Mouse (Mus musculus) midbrain, embryonic 10.5 days (tissue): ENCODE measurements around the gene Dnah6. TPM values are rescaled to one million over a fixed set of nuclear protein-coding genes. Genes with fewer than 3 reads are reported as not detected.
A peak's percentile ranks its signal among the peaks of the same experiment; 100 is the strongest.

Source experiments
- DNase-seq: peaks from one replicate; pipeline ENCODE4 v3.0.0-alpha.2; 2017; ENCODE audit warnings: low spot score
- H3K27ac ChIP-seq: fragments of 300-500 bp; sonication (generic); replicated peaks from 2 replicates; pipeline ENCODE4 v1.5.1; 2016; ENCODE audit warnings: mild to moderate bottlenecking
- H3K27me3 ChIP-seq: fragments of 300-500 bp; sonication (generic); 2 replicates; pipeline ENCODE4 v1.6.1; 2016; ENCODE audit warnings: low read depth, mild to moderate bottlenecking; ENCODE audit not compliant: poor library complexity, severe bottlenecking
- H3K36me3 ChIP-seq: fragments of 300-500 bp; sonication (generic); 2 replicates; pipeline ENCODE4 v1.6.1; 2016; ENCODE audit warnings: mild to moderate bottlenecking, moderate library complexity
- H3K4me1 ChIP-seq: fragments of 300-500 bp; sonication (generic); 2 replicates; pipeline ENCODE4 v1.6.1; 2016
- H3K4me3 ChIP-seq: fragments of 300-500 bp; sonication (generic); 2 replicates; pipeline ENCODE4 v1.5.1; 2016; ENCODE audit warnings: mild to moderate bottlenecking, moderate library complexity
- H3K9me3 ChIP-seq: fragments of 300-500 bp; sonication (generic); replicated peaks from 2 replicates; pipeline ENCODE4 v1.6.1; 2016; ENCODE audit warnings: mild to moderate bottlenecking
- WGBS: fragments of 180-500 bp; shearing (Covaris S2); methylation state at CpG from one replicate; pipeline ENCODE4 v1.1.7; 2016; 5-methylcytosine and 5-hydroxymethylcytosine counted together
- polyA plus RNA-seq: library from polyadenylated mRNA; unstranded; fragments of >200 nt; fragmentation: Nextera tagmentation; extraction: Ambion mirVana; gene quantifications from 2 replicates; pipeline ENCODE4 v1.2.1, GENCODE M21; 2016

Gene Dnah6
- polyA plus RNA-seq, 1 experiment from 2014 or later = 0.05 TPM

- DNase-seq = no peak
- H3K4me1 ChIP-seq = no peaks in the 10 kb centered on the region
- WGBS = 86% methylated on average over 3 of the region's 3 CpGs
- H3K9me3 ChIP-seq = no peaks in the 10 kb centered on the region
- no peaks in the 10 kb centered on the region for H3K27me3 ChIP-seq
- H3K27ac ChIP-seq = no peak overlapping the region
- H3K36me3 ChIP-seq = no peaks in the 10 kb centered on the region
- H3K4me3 ChIP-seq = no peak overlapping the region
Measured at GRCm38 (mm10) chr6:73175156-73175555, 46.3 kb downstream of the Dnah6 start.

- Histone ChIP-seq H3K9me3 (no peaks in the 10 kb centered on the region), H3K36me3 (no peaks in the 10 kb centered on the region), H3K4me1 (no peaks in the 10 kb centered on the region), H3K27me3 (no peaks in the 10 kb centered on the region), H3K27ac (no peak overlapping the region), H3K4me3 (no peak overlapping the region)
- DNase-seq = no peak
- WGBS = 88% methylated on average over 3 of the region's 3 CpGs
Measured at GRCm38 (mm10) chr6:73167230-73167629, 54.2 kb downstream of the Dnah6 start.

DNA sequence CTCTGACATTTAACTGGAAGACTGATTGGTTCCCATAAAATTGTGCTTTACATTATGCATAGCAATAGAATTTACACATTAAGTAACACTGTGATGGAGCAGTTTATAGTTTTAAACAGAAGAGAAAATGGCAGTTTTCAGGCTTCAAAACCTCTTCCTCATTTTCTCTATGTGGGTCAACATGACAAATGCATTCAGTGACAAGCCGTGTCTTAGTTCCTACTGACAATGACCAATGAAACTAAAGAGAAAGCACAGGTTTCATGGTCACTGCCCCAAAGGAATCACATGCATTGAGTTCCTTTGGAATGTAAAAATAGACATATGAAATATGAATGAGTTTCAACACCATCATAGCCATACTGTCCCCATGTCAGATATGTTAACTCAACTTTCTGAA lies 58.5 kb downstream of the Dnah6 start:
- Histone ChIP-seq H3K27me3 (no peaks in the 10 kb centered on the region), H3K27ac (no peak overlapping the region)
- 93% methylated on average over 1 of the region's 1 CpGs for WGBS

DNA sequence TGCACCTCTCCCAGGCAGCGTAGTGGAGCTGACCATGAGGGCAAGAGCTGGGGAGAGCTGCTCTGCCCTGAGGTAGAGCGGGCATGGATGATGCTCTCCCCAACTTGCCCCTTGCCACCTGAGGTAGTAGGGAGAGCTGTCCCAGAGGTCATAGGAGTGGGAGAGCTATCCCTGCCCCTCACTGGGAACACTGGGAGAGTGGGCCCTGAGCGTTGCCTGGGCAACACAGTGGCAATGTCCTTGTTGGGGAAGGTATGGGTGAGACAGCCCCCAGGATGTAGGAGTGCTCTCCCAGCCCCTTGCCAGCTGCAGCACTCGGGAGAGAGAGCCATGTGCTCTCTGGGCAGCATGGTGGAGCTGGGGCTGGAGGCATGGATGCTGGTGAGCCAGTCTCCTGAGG lies 60.1 kb downstream of the Dnah6 start:
- 85% methylated on average over 4 of the region's 4 CpGs for WGBS
- peaks cover 6% of the 10 kb centered on the region; the same call in 1 of the 2 replicates for H3K4me1 ChIP-seq
- H3K9me3 ChIP-seq = no peaks in the 10 kb centered on the region
- H3K27ac ChIP-seq = peak overlapping the region; percentile 23; the same call in 1 of the 2 replicates
- H3K4me3 ChIP-seq = no peak overlapping the region
- DNase-seq = no peak
- no peaks in the 10 kb centered on the region for H3K27me3 ChIP-seq
- no peaks in the 10 kb centered on the region for H3K36me3 ChIP-seq

More for the DNA sequence above, 58.5 kb downstream of the Dnah6 start:
- DNase-seq = no peak
- H3K4me3 ChIP-seq = no peak overlapping the region
- H3K9me3 ChIP-seq = no peaks in the 10 kb centered on the region
- H3K36me3 ChIP-seq = no peaks in the 10 kb centered on the region
- peaks cover 6% of the 10 kb centered on the region; the same call in 1 of the 2 replicates for H3K4me1 ChIP-seq

- no peaks in the 10 kb centered on the region for H3K27me3 ChIP-seq
- no peaks in the 10 kb centered on the region for H3K4me1 ChIP-seq
- no peak for DNase-seq
- no peaks in the 10 kb centered on the region for H3K36me3 ChIP-seq
- WGBS = 77% methylated on average over 2 of the region's 2 CpGs
- no peaks in the 10 kb centered on the region for H3K9me3 ChIP-seq
- H3K4me3 ChIP-seq = no peak overlapping the region
- no peak overlapping the region for H3K27ac ChIP-seq
Measured at GRCm38 (mm10) chr6:73155455-73155854, 66.0 kb downstream of the Dnah6 start.

DNA sequence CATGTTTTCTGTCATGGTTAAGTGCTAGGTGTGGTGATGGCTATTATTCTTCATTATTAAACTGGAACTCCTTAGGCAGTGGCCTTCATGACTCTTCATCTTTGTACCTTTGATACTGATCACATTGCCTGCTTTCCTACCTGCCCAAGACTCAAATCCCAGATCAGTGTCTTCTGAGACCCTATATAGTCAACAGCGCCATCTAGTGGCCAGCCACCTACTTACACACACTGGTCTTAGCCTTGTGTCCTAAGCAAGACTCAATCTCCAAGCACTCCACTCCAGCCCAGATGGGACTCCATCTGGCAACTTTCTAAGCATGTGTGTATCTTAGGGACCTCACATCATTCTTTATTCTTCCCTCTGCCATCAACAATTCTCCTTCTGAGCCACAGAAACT lies 67.8 kb downstream of the Dnah6 start:
- no peaks in the 10 kb centered on the region for H3K4me1 ChIP-seq
- H3K4me3 ChIP-seq = no peak overlapping the region
- peak; percentile 80 for DNase-seq
- no peak overlapping the region for H3K27ac ChIP-seq
- no peaks in the 10 kb centered on the region for H3K36me3 ChIP-seq
- 0% methylated on average over 1 of the region's 1 CpGs for WGBS
- no peaks in the 10 kb centered on the region for H3K27me3 ChIP-seq
- H3K9me3 ChIP-seq = no peaks in the 10 kb centered on the region

DNA sequence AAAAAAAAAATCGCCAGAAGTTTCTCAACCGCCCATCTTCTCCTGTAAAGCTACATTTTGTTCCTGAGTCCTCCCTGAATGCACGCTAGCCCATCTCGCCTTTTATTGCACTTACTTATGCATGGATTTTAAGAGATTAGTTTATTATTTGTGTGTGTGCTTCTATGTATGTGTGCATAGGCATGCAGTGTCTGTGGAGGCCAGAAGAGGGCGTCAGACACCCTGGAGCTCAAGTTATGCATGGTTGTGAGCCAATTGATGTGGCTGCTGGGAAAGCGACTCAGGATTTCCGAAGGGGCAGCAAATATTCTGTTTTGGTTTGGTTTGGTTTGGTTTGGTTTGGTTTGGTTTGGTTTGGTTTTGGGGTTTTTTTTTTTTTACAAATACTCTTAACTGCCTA lies 78.0 kb downstream of the Dnah6 start:
- H3K4me3 ChIP-seq = no peak overlapping the region
- H3K27ac ChIP-seq = no peak overlapping the region
- no peaks in the 10 kb centered on the region for H3K9me3 ChIP-seq
- no peaks in the 10 kb centered on the region for H3K36me3 ChIP-seq
- H3K27me3 ChIP-seq = no peaks in the 10 kb centered on the region
- WGBS = 92% methylated on average over 7 of the region's 7 CpGs
- DNase-seq = no peak
- no peaks in the 10 kb centered on the region for H3K4me1 ChIP-seq

- DNase-seq = no peak
- H3K27ac ChIP-seq = no peak overlapping the region
- H3K4me3 ChIP-seq = no peak overlapping the region
- no peaks in the 10 kb centered on the region for H3K27me3 ChIP-seq
- no peaks in the 10 kb centered on the region for H3K4me1 ChIP-seq
- WGBS = 90% methylated on average over 4 of the region's 4 CpGs
- no peaks in the 10 kb centered on the region for H3K9me3 ChIP-seq
- no peaks in the 10 kb centered on the region for H3K36me3 ChIP-seq
Measured at GRCm38 (mm10) chr6:73142776-73143175, 78.7 kb downstream of the Dnah6 start.

- H3K27ac ChIP-seq = no peak overlapping the region
- no peaks in the 10 kb centered on the region for H3K27me3 ChIP-seq
- no peaks in the 10 kb centered on the region for H3K4me1 ChIP-seq
- 75% methylated on average over 3 of the region's 3 CpGs for WGBS
- H3K36me3 ChIP-seq = no peaks in the 10 kb centered on the region
- no peak for DNase-seq
- H3K9me3 ChIP-seq = no peaks in the 10 kb centered on the region
- H3K4me3 ChIP-seq = no peak overlapping the region
Measured at GRCm38 (mm10) chr6:73140836-73141235, 80.6 kb downstream of the Dnah6 start.

GRCm38 (mm10) chr6:73132784-73133183 lies 88.7 kb downstream of the Dnah6 start:
- Histone ChIP-seq H3K27ac (no peak overlapping the region), H3K9me3 (no peaks in the 10 kb centered on the region), H3K27me3 (no peaks in the 10 kb centered on the region), H3K4me3 (no peak overlapping the region), H3K36me3 (no peaks in the 10 kb centered on the region), H3K4me1 (no peaks in the 10 kb centered on the region)
- 55% methylated on average over 5 of the region's 5 CpGs for WGBS
- DNase-seq = no peak

DNA sequence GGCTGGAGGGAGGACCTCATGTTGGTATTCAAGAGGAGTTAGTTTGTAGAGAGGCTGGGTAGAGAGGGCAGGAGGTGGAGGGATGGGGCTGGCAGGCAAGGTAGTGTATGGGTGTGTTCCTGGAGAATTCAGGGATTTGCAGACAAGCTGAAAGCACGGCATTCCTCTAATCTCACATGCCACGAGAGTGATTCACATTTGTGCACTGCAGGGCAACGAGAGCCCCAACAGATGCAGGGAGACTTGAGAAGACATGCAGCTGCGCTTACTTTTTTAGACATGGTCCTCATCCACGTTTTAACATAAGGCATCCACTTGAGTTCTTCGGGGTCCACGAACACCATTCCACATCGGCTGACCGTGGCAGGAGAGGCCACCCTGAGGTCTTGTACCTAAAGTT lies 93.9 kb downstream of the Dnah6 start:
- Histone ChIP-seq H3K4me1 (no peaks in the 10 kb centered on the region), H3K27ac (no peak overlapping the region), H3K9me3 (no peaks in the 10 kb centered on the region), H3K27me3 (no peaks in the 10 kb centered on the region), H3K36me3 (no peaks in the 10 kb centered on the region), H3K4me3 (no peak overlapping the region)
- no peak for DNase-seq
- 83% methylated on average over 9 of the region's 9 CpGs for WGBS

DNA sequence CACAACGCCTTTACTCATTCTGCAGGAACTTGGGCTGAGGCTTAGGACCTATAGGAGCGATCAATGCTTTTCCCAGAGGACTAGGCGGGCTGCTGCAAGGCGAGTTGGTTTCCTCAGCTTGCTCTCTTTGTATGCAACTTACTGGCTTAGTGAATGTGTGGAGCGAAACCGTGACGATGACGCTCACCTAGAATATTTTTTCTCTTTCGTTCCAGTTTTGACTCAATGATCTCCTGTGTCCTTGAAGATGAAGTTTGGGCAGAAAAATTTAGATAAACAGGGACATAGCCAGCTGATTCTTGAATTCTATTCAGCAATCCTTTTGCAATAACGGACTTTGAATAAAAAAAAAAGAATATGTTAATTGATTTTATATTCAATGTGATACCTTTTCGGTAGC lies 101.1 kb downstream of the Dnah6 start:
- Histone ChIP-seq H3K27me3 (no peaks in the 10 kb centered on the region), H3K9me3 (no peaks in the 10 kb centered on the region), H3K4me1 (no peaks in the 10 kb centered on the region), H3K27ac (no peak overlapping the region), H3K36me3 (no peaks in the 10 kb centered on the region), H3K4me3 (no peak overlapping the region)
- DNase-seq = no peak
- WGBS = 84% methylated on average over 11 of the region's 11 CpGs

- Histone ChIP-seq H3K4me3 (no peak overlapping the region), H3K4me1 (no peaks in the 10 kb centered on the region), H3K9me3 (no peaks in the 10 kb centered on the region), H3K27ac (no peak overlapping the region), H3K27me3 (no peaks in the 10 kb centered on the region), H3K36me3 (no peaks in the 10 kb centered on the region)
- no peak for DNase-seq
- WGBS = 78% methylated on average over 2 of the region's 2 CpGs
Measured at GRCm38 (mm10) chr6:73113898-73114297, 107.6 kb downstream of the Dnah6 start.

DNA sequence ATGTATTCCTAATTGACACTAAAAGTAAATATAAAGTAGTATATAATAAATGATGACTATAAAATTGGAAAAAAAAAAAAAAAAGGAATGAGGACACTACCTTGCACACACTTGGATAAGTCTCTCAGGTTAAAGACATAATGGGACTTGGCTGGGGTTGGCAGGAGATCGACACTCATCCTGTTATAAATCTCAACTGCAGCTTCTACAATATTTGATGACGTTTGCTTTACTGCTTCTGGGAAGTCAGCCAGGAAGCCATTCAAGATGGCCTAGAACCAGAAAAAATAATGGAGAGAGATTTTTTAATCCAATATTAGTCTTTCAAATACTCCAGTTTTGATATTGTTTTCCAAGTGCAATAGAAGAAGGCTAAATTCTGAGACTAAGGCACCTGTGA lies 108.1 kb downstream of the Dnah6 start:
- Histone ChIP-seq H3K36me3 (no peaks in the 10 kb centered on the region), H3K27me3 (no peaks in the 10 kb centered on the region), H3K27ac (no peak overlapping the region), H3K4me1 (no peaks in the 10 kb centered on the region), H3K4me3 (no peak overlapping the region), H3K9me3 (no peaks in the 10 kb centered on the region)
- DNase-seq = no peak
- WGBS = 89% methylated on average over 2 of the region's 2 CpGs
